Mouse (Mus musculus) skeletal muscle tissue, postnatal 0 days (tissue): Measurements from ENCODE around the gene Cyp4a10. TPM values are rescaled to one million over a fixed set of nuclear protein-coding genes. Genes with fewer than 3 reads are reported as not detected.

Source experiments
- polyA plus RNA-seq: library from polyadenylated mRNA; unstranded; fragments of >200 nt; fragmentation: Nextera tagmentation; extraction: Ambion mirVana; gene quantifications from 2 replicates; pipeline ENCODE4 v1.2.1, GENCODE M21; 2015

Gene Cyp4a10
- polyA plus RNA-seq: 0.12 and 0.19 TPM in 2 replicates

GRCm38 (mm10) chr4:115518000-115518399 lies at the start of gene Cyp4a10:
Cyp4a10 (plus strand) TSS chr4:115518264.

GRCm38 (mm10) chr4:115496001-115496400 lies 22.1 kb upstream of the Cyp4a10 start, which contains the start of gene Cyp4a14:
Cyp4a14 (minus strand) TSS chr4:115496142.

GRCm38 (mm10) chr4:115563401-115563800 lies 45.3 kb downstream of the Cyp4a10 start, which contains the start of gene Cyp4a31:
Cyp4a31 (plus strand) TSS chr4:115563649.

Other genes starting within 250 kb of the Cyp4a10 start
- not detected in 2 replicates for gene Cyp4a12a, start 219.2 kb upstream of the Cyp4a10 start, polyA plus RNA-seq
- not detected in 2 replicates for gene Cyp4a12b, start 106.6 kb upstream of the Cyp4a10 start, polyA plus RNA-seq
- gene Cyp4a30b, start 65.7 kb upstream of the Cyp4a10 start, polyA plus RNA-seq: not detected in 2 replicates
- 0.28 and 0.51 TPM in 2 replicates for gene Cyp4a14, start 22.1 kb upstream of the Cyp4a10 start, polyA plus RNA-seq
- gene Cyp4a31, start 45.4 kb downstream of the Cyp4a10 start, polyA plus RNA-seq: not detected in 2 replicates
- gene Cyp4a32, start 82.7 kb downstream of the Cyp4a10 start, polyA plus RNA-seq: not detected in 2 replicates
- gene Cyp4b1, start 129.5 kb downstream of the Cyp4a10 start, polyA plus RNA-seq: 8.1 and 14.9 TPM in 2 replicates
- gene Efcab14, start 219.5 kb downstream of the Cyp4a10 start, polyA plus RNA-seq: 21.4 and 23.9 TPM in 2 replicates